Mouse (Mus musculus): ENCODE data around the gene Csf1. TPM values are rescaled to one million over a fixed set of nuclear protein-coding genes. Genes with fewer than 3 reads are reported as not detected.

Csf1 gene
- total and polyA plus RNA-seq, 3 experiments, result 0.12 to 0.19 TPM; not detected in 1

GRCm38 (mm10) chr3:107802185-107802946, 42.1 kb upstream of the Csf1 start:
- Histone ChIP-seq H3K4me1 (ENCODE audit: control insufficient read depth in 1 of 2, insufficient read depth in 2 of 2, low read length in 2 of 2) (peaks cover 0 to 1% of the 10 kb centered on the region in 2 experiments; a peak in 1 of 4 replicates), H3K36me3 (ENCODE audit: control insufficient read depth in 1 of 2, insufficient read depth in 2 of 2, low read length in 2 of 2) (peaks cover 0 to 1% of the 10 kb centered on the region in 2 experiments; a peak in 1 of 4 replicates), H3K9me3 (replicated peaks; ENCODE audit: insufficient read depth, low read length) (no peaks in the 10 kb centered on the region), H3K27ac (ENCODE audit: control insufficient read depth, low read depth, low read length) (no peak overlapping the region), H3K79me2 (ENCODE audit: control insufficient read depth, insufficient read depth, low read length, poor library complexity) (no peaks in the 10 kb centered on the region), H3K27me3 (ENCODE audit: control insufficient read depth in 1 of 2, insufficient read depth in 2 of 2, low read length in 2 of 2) (peaks cover 13 to 25% of the 10 kb centered on the region in 2 experiments), H3K4me3 (ENCODE audit: control insufficient read depth in 1 of 2, insufficient read depth in 1 of 2, low read depth in 2 of 2, low read length in 2 of 2) (no peak overlapping the region), H3K9ac (ENCODE audit: control insufficient read depth, low read depth, low read length, poor library complexity, severe bottlenecking) (no peak overlapping the region)
- no peak for DNase-seq (ENCODE audit: low read depth, low spot score)
- TF ChIP-seq MAX (IDR thresholded peaks at IDR 0.05; ENCODE audit: low read length) (no peak), MAZ (IDR thresholded peaks at IDR 0.05; ENCODE audit: low read depth, low read length) (no peak), ETS1 (IDR thresholded peaks at IDR 0.05; ENCODE audit: low read depth, low read length) (no peak), E2F4 (IDR thresholded peaks at IDR 0.05; ENCODE audit: borderline replicate concordance, low read depth, low read length) (no peak), MYC (IDR thresholded peaks at IDR 0.05; ENCODE audit: low read depth, low read length) (no peak), MXI1 (IDR thresholded peaks at IDR 0.05; ENCODE audit: low read depth, low read length) (no peak), MAFK (IDR thresholded peaks at IDR 0.05; ENCODE audit: borderline replicate concordance, low read depth, low read length) (no peak), ZKSCAN1 (IDR thresholded peaks at IDR 0.05; ENCODE audit: low read depth, low read length) (no peak)

- H3K27ac ChIP-seq (ENCODE audit: control insufficient read depth, low read depth, low read length), result no peak overlapping the region
- H3K27me3 ChIP-seq (ENCODE audit: control insufficient read depth in 1 of 2, insufficient read depth in 2 of 2, low read length in 2 of 2), result peaks cover 8 to 18% of the 10 kb centered on the region in 2 experiments
- peaks cover 2 to 14% of the 10 kb centered on the region in 2 experiments; a peak in 2 of 4 replicates for H3K4me1 ChIP-seq (ENCODE audit: control insufficient read depth in 1 of 2, insufficient read depth in 2 of 2, low read length in 2 of 2)
- no peak overlapping the region for H3K9ac ChIP-seq (ENCODE audit: control insufficient read depth, low read depth, low read length, poor library complexity, severe bottlenecking)
- no peaks in the 10 kb centered on the region for H3K9me3 ChIP-seq (replicated peaks; ENCODE audit: insufficient read depth, low read length)
- no peak overlapping the region for H3K4me3 ChIP-seq (ENCODE audit: control insufficient read depth in 1 of 2, insufficient read depth in 1 of 2, low read depth in 2 of 2, low read length in 2 of 2)
- DNase-seq (ENCODE audit: low read depth, low spot score), result no peak
- TF ChIP-seq CHD2 (IDR thresholded peaks at IDR 0.05; ENCODE audit: low read length) (no peak), MAZ (IDR thresholded peaks at IDR 0.05; ENCODE audit: low read depth, low read length) (no peak), POLR2AphosphoS5 (IDR thresholded peaks at IDR 0.05; ENCODE audit: borderline replicate concordance, low read depth, low read length) (no peak), USF2 (IDR thresholded peaks at IDR 0.05; ENCODE audit: borderline replicate concordance in 1 of 2, insufficient read depth in 1 of 2, low read depth in 1 of 2, low read length in 2 of 2) (no peak), MYB (IDR thresholded peaks at IDR 0.05; ENCODE audit: low read depth, low read length) (no peak), GATA1 (IDR thresholded peaks at IDR 0.05; ENCODE audit: low read depth, low read length) (no peak), CTCF (IDR thresholded peaks at IDR 0.05 in 2 of 3, conservative IDR thresholded peaks at IDR 0.05 in 1 of 3; ENCODE audit: control insufficient read depth in 1 of 3, insufficient read depth in 1 of 3, low read depth in 2 of 3, low read length in 3 of 3, poor library complexity in 1 of 3, severe bottlenecking in 1 of 3) (no peak), MAFK (IDR thresholded peaks at IDR 0.05; ENCODE audit: borderline replicate concordance, low read depth, low read length) (no peak), MAX (IDR thresholded peaks at IDR 0.05; ENCODE audit: low read length) (no peak)
- peaks cover 0 to 16% of the 10 kb centered on the region in 2 experiments; a peak in 2 of 4 replicates for H3K36me3 ChIP-seq (ENCODE audit: control insufficient read depth in 1 of 2, insufficient read depth in 2 of 2, low read length in 2 of 2)
- H3K79me2 ChIP-seq (ENCODE audit: control insufficient read depth, insufficient read depth, low read length, poor library complexity), result no peaks in the 10 kb centered on the region
Observed at GRCm38 (mm10) chr3:107798946-107799345, 38.7 kb upstream of the Csf1 start.

All from MEL (cell line).